Mouse (Mus musculus): ENCODE results near the gene Rec8.

Rec8 gene

DNA sequence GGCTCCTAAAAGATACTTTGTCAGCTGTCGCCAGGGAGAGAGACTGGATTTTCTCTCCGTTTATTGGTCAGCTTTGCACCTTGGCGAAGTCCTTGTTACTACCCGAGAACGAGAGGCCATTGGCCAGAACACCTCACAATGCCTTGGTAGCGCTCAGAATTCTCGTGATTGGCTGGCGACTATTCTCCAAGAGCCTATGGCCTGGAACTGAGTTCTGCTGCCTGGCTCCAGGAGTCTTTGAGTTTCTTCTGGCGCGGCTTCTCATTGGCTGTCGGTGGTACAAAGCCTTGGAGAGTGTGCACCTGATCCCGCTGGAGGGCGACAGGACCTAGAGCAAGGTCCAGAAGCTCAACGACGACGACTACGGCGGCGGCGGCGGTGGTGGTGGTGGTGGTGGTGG lies at the start of gene Rec8:
TSS of gene Rec8 (plus strand) at position 216 of the 400 bp plus-strand sequence.
- DNase-seq (ENCODE audit: low spot score): no peak

DNA sequence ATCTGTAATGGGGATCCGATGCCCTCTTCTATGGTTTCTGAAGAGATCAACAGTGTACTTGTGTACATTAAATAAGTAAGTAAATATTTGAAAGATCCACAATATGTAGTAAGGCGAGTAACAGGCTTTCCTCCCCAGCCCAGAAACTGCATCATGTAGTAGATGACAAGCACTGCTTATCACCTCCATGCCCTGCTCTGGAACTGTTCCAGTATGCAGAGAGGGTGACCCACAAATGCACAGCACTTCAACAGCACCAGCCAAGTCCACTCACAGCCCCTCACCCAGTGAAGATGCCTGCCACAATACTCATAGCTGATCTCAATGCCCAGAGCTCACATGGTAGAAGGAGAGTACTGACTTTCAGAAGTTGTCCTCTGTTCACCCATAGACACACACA lies 47.2 kb upstream of the Rec8 start:
- DNase-seq (ENCODE audit: low spot score): no peak

DNA sequence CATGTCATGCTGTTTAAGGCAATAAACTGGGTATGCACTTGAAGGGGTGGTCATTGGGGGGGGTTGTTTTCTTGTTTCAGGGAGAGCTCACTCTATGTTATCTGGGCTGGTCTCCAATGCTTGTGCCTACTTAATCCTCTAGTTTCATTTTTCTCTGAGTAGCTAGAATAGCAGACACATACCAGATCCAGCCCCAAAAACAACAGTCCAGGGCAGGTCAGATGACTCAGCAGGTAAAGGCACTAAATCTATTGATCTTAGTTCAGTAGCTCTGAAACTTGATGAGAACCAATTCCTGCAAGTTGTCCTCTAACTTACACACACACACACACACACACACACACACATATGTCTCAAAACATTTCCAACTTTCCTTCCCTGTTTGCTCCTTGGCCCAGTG lies 46.1 kb upstream of the Rec8 start:
- no peak for DNase-seq (ENCODE audit: low spot score)

DNA sequence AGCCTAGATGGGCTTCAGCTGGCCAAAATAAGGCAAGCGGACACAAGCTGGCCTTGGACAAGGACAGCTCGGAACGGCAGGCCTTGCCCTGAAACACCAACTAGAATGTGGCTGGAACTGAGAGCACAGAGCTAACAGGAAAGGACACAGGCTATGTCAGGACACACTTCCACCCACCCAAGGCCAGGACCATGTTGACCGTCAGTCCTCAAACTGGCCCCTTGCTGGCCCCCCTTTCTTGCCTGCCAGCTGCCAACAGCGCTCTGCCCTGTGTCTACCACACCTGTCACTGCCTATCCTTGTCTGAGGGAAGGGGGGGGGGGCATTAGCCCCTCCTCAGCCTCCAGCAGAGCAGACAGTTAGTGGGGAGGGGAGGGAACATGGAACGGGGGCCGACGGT lies 42.5 kb upstream of the Rec8 start, which contains the start of gene Fitm1:
TSS of gene Fitm1 (plus strand) at position 316 of the 400 bp plus-strand sequence.
- DNase-seq (ENCODE audit: low spot score): no peak

DNA sequence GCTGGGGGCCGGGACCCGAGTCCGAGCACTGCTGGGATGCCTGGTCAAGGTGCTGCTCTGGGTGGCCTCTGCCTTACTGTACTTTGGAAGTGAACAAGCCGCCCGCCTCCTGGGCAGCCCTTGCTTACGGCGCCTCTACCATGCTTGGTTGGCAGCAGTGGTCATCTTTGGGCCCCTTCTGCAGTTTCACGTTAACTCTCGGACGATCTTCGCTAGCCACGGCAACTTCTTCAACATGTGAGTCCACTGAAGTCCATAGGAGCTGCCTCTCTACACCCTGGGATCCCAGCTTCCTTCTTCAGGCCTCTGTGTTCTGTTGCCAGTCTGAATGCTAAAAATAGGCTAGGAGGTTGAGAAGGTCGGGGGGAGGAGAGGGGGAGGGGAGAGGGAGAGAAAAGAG lies 42.1 kb upstream of the Rec8 start:
- DNase-seq (ENCODE audit: low spot score): no peak

DNA sequence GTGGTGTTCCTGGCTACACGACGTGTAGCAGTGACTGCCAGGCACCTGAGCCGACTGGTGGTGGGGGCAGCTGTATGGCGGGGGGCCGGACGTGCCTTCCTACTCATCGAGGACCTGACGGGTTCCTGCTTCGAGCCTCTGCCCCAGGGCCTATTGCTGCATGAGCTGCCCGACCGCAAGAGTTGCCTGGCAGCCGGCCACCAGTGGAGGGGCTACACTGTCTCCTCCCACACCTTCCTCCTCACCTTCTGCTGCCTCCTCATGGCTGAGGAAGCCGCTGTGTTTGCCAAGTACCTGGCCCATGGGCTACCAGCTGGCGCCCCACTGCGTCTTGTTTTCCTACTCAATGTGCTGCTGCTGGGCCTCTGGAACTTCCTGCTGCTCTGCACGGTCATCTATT lies 41.5 kb upstream of the Rec8 start:
- peak; percentile 70 for DNase-seq (ENCODE audit: low spot score)

DNA sequence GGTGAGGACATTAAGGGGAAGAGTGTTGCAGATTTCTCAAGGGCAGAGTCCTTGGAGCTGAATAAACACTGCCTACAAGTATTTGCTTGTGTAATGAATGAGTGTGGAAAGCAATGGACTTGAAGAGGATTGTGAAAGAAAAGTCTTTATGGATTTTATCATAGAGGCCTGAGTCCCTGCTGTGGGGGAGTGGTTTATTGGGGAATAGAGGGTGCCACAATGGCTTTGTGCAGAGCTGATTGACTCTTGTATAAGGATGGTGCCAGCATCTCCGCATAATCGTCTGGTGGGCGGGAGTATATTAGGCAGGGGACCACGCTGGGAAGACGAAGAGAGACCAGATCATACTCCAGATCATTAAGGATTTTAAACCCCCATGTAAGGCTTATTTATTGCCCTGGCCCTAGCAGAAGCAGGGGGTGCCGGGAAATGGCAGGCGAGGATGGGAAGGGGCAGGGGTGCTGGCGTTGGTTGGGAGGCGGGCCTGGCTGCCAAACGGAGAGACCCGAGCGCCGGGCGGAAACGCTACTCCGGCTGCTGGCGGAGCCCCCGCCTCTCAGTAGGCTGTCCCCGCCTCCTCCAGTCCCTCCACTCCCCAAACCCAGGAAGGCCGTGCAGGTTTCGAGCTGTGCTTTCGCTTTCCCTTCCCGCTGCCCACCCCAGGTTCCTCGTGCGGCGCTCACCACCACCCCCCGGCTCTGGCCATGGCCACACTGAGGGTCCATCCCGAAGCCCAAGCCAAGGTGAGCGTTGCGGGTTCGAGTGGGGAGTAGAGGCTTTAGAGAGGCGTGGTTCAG lies 39.8 kb upstream of the Rec8 start, which contains the start of gene Psme1:
TSS of gene Psme1 (plus strand) at position 253 of the 797 bp plus-strand sequence.
- peak; percentile 85 for DNase-seq (ENCODE audit: low spot score)

DNA sequence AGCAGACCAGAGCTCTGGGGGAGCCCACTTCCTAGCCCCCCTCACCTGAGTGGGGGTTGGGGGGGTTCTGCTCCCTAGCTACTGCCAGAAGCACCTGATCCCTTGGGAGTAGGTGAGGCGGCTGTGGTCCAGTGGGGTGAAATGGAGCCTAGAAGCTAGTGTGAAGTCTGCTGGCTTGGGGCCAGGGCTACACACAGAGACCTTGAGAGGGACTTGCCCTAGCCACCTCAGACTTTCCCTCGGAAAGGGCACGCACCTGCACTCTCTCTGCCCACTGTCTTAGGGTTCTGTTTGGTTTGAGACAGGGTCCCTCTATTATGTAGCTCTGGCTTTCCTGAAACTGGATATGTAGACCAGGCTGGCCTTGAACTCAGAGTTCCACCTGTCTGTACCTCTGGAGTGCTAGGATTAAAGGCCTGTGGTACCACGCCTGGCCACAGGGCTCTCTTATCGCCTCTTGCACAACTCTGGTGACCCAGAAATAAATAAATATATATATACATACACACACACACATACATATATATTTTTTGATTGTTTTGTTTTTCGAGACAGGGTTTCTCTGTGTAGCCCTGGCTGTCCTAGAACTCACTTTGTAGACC lies 39.1 kb upstream of the Rec8 start:
- DNase-seq (ENCODE audit: low spot score): peak; percentile 84

DNA sequence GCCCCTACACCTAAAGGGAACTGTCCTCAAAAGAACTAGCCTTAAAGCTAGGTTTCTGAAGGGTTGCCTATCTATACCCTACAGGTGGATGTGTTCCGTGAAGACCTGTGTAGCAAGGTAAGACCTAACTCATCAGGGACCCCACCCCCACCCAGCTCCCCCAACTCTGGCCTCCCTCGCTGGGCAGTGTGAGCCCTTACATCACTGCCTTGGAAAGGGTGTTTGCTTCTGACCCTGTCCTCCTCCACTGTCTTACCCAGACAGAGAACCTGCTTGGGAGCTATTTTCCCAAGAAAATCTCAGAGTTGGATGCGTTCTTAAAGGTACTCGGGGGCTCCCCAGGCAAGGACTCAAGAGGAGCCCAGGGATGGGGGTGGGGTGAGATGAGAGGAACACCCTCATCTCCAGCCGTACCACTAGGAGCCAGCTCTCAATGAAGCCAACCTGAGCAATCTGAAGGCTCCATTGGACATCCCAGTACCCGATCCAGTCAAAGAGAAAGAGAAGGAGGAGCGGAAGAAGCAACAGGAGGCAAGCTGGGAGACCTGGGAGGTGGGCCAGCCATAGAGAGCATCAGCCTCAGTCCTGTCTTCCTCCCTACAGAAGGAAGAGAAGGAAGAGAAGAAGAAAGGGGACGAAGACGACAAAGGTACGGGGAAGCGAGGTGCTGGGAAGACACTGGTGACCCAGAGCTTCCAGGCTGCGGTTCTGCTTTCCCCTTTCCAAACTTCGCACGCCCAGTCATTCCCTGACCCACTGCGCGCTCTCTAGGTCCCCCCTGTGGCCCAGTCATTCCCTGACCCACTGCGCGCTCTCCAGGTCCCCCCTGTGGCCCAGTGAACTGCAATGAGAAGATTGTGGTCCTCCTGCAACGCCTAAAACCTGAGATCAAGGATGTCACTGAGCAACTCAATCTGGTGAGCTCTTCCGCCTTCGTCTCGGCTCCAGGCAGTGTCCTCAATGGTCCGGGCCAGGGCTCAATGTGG lies 38.0 kb upstream of the Rec8 start:
- DNase-seq (ENCODE audit: low spot score): no peak

DNA sequence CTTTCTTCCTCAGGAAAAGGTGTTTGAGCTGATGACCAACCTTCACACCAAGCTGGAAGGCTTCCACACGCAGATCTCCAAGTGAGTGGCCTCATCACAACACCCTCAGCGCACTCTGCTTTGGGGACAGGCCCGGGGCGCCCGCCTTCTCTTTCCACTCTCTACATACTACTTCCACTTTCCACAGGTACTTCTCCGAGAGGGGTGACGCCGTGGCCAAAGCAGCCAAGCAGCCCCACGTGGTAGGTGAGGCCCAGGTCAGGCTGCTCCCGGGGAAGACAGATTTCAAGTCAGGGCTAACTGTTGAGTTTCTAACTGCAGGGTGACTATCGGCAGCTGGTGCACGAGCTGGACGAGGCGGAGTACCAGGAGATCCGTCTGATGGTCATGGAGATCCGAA lies 37.1 kb upstream of the Rec8 start:
- DNase-seq (ENCODE audit: low spot score): no peak

DNA sequence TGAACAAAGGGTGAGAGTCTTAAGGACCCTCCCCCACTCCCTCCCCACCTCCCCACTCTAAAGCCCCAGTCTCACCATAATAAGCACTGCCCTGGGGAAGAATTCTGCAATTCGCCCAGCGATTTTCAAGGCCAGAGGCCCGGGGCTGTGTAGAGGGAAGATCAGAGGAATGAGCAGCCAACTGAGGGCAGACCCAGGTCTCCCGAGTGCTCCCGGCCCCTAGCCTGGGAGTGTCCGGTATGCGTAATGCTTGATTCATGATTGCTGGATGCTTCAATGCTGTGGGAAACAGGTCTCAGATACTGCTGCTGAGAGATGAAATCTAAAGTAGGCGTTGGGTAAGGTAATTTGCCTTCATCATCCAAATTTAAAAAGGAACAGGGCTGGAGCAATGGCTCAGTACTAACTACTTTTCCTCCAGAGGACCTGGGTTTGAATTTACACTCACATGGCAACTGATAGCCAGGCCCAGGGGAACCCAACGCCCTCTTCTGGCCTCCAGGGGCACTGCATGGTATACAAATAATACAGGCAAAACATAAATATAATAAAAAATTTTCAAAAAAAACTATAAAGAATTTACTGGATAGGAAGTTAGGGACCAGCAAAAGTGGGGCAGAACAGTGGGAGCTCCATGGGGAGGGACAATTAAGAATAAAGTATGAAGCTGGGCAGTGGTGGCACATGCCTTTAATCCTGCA lies 35.7 kb upstream of the Rec8 start:
- DNase-seq (ENCODE audit: low spot score): no peak

DNA sequence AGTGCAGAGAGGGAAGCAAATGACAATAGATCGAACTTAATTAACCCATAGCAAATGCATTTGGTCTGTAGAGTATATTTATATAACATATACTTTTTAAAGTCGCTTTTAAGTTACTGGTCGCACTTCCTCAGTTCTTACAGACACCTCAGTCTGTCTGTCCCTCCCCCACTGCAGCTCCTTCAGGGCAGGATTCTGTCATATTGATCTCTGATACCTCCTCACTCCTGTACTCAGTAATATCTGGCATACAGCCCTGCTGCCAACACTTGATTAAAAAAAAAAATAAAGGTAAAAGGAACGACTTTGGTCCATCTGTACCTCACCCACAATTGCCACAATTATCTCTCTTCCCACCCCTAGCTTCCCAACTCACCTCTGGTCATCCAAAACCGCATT lies 33.5 kb upstream of the Rec8 start:
- DNase-seq (ENCODE audit: low spot score): no peak

DNA sequence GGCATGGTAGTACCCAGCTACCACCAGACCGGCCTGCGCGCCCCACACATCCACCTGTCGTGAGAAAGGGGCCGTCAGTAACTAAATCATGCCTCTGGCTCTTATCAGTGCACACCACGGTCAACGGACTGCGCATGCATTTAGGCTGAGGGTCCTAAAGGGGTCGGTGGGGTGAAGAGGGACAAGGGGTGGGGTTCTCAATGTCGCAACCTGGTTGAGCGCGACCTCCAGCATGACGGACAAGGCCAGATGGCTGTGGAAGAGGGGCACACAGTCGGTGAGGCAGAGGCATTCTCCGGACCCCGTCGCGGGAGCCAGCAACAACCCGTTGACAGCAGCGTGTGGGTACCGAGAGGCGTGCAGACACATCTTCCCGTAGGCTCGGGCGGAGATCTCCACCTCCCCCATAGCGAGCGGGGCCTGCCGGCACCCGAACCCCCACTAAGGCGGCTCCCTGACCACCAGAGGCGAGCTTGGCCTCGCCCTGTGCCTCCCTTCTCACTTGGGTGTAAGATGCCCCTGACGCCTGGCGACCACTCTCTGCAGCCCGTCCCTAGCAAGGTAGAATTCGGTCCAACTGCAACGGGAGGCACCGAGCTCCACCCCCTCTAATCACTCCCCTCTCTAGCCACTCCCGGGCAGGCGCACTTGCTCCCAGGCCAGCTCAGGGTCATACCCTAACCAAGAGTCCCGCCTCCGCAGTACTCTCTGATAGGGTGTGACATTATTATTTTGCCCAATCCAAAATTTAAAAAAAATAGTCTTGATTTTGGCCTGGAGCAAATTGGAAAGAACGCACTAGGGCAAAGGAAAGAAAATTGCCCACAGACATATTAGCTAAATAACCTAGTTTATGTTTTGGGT lies 32.9 kb upstream of the Rec8 start, which contains the start of gene Emc9:
TSS of gene Emc9 (minus strand) at position 601 of the 864 bp plus-strand sequence.
- DNase-seq (ENCODE audit: low spot score): peak; percentile 83

DNA sequence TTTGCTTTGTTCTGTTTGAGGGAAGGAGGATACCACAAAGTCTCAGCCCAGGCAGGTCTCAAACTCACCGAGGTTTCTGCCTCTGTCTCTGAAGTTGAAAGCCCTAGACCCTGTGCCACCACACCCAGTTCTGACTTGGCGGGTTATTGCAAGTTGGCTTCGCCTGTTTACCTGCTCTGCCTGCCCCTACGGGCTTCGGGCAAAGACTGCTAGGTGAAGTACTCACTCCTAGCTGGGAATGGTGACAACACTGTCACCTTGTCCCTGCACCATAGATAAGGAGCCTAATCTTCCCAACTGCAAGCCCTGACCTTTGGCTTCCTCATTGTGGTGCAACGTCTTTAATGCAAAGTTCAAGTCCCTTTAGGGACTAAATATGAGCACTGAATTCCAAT lies 32.3 kb upstream of the Rec8 start:
- DNase-seq (ENCODE audit: low spot score): no peak

DNA sequence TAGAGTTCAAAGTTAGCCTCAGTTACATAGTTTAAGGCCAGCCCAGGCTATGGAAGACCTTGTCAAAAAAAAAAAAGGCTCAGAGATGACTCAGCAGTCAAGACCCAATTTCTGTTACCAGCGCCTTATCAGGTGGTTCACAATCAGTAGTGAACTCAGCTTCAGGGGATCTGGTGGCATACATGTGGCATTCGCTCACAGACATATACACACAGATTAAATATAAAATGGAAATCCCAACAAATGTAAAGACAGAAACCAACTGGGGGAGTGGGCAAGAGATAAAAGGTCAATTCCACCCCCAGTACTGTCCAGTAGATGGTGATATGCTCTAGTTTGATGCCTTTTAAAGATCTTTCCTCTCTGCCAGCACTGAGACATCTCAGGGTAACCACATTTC lies 31.7 kb upstream of the Rec8 start:
- DNase-seq (ENCODE audit: low spot score): no peak

DNA sequence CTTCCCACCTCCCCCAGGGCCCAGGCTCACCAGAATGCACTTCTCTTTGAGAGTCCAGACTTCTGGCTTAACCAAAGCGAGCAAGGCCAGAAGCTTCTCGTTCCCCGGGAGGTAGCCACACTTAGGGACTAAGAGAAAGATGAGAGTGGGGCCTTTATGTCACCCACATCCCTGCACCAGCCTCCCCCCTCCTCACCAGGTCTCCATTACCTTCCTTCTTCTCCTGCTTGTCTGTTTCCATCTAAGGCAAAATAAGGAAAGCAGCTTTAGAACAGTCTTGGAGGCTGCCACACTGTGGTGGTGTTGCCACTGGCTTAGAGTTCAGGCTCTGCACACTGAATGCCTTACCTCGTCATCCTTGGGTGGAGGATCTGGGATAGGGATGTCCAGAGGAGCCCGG lies 28.6 kb upstream of the Rec8 start:
- no peak for DNase-seq (ENCODE audit: low spot score)

DNA sequence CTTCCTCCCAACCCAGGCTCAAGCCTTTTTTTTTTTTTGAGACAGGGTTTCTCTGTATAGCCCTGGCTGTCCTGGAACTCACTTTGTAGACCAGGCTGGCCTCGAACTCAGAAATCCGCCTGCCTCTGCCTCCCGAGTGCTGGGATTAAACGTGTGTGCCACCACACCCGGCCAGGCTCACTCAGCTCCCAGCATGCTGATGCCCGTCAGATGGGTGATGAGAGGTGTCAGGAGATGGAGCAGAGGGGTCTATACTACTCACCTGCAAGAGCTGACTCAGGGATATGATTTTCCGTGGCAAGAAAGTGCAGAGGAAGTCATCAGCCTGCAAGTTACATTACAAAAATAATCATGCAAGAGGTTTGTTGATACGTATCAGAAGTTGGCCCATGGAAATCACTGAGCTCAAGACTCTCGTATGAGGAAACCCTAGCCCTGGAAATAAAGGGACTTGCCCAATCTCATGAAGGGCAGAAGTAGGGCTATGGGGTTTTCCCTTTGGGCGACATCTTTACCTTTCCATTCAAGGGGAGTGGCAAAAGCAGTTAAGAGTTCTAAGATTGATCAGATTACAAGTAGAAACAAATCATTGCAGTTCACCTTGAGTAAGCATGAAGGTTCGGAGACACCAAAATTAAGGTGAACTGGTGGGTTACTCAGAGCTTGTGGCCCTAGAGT lies 27.9 kb upstream of the Rec8 start:
- no peak for DNase-seq (ENCODE audit: low spot score)

DNA sequence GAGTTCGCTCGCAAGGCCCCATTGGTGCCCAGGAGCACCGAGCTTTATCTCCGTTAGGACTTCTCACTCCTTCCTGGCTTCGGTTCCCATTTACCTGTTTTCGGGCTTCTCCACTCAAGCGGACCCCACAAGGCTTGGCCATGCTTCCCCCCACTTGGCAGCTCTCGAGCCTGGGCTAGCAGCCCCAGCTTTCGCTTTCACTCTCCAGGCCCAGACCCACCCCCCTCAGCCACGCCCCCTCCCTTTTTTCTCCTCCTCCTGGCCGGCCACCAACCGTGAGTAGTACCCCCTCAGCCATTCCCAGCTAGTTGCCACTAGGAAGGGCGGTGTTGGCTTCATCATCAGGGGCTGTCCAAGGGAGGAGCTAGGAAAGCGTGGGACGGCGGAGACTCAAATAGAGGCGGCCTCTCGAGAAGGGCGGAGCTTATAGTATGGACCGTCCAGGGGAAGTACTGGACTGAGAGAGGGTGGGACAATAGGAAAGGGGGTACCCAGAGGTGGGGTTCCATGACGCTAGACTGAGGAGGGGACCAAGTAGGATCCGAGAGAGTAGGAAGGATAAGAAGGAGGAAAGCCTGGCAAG lies 27.0 kb upstream of the Rec8 start, which contains the start of gene Psme2:
TSS of gene Psme2 (minus strand) at position 366 of the 583 bp plus-strand sequence.
- peak; percentile 92 for DNase-seq (ENCODE audit: low spot score)

DNA sequence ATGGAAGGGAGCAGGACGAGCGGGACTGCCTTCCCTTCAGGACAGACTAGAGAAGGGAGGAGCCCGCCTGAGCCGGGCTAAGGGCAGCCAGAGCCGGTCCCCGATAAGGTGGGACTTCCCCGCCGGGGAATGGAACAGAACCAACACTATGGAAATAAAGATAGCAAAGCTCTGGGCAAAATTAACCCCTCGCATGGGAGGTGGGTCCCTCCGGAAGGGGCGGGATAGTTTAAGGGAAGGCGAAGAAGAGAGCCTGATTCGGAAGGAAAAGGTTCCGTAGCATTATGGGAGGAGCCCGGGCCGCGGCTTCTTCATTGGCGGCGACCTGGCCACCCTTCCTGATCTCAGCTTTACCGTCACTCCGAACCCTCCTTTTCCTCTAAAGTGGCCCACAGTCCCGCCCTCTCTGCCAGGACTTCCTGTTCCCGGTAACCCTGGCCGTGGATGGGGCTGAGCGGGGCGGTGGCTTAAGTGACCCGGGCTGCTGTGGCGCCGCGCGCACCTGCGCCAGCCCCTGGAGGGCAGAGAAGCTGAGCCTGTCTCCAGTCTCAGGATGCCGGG lies 26.4 kb upstream of the Rec8 start, which contains the start of gene Rnf31:
TSS of gene Rnf31 (plus strand) at position 378 of the 561 bp plus-strand sequence.
- peak; percentile 91 for DNase-seq (ENCODE audit: low spot score)

All from testis, postnatal 10 days (tissue).